Mouse (Mus musculus) testis, adult 2 months (tissue): ENCODE data around the gene Loxl3. TPM values are rescaled to one million over a fixed set of nuclear protein-coding genes. Genes with fewer than 3 reads are reported as not detected.

ENCODE experiments used
- H3K27ac ChIP-seq: fragments of 200-500 bp; 2 replicates; pipeline ENCODE4 v1.5.1; 2012; ENCODE audit warnings: low read depth, low read length; ENCODE audit not compliant: control insufficient read depth, insufficient read depth
- H3K27me3 ChIP-seq: fragments of 200-500 bp; 2 replicates; pipeline ENCODE4 v1.6.1; 2012; ENCODE audit warnings: mild to moderate bottlenecking, low read length, moderate library complexity; ENCODE audit not compliant: control insufficient read depth, insufficient read depth
- H3K36me3 ChIP-seq: fragments of 200-500 bp; 2 replicates; pipeline ENCODE4 v1.6.1; 2012; ENCODE audit warnings: mild to moderate bottlenecking, low read length; ENCODE audit not compliant: control insufficient read depth, insufficient read depth
- H3K4me1 ChIP-seq: fragments of 200-500 bp; 2 replicates; pipeline ENCODE4 v1.6.1; 2012; ENCODE audit warnings: low read length; ENCODE audit not compliant: control insufficient read depth, insufficient read depth
- H3K4me3 ChIP-seq: fragments of 200-500 bp; 2 replicates; pipeline ENCODE4 v1.5.1; 2012; ENCODE audit warnings: low read depth, mild to moderate bottlenecking, low read length, moderate library complexity, mixed read lengths; ENCODE audit not compliant: control insufficient read depth
- CTCF ChIP-seq: fragments of 200-500 bp; IDR thresholded peaks from 2 replicates; pipeline ENCODE4 v1.5.1; 2012; ENCODE audit warnings: low read depth, mild to moderate bottlenecking, inconsistent platforms, low read length, moderate library complexity; ENCODE audit not compliant: control insufficient read depth, insufficient read depth, insufficient replicate concordance
- POLR2A ChIP-seq: fragments of 200-500 bp; IDR thresholded peaks from 2 replicates; pipeline ENCODE4 v1.6.1; 2012; ENCODE audit warnings: low read depth, mild to moderate bottlenecking, inconsistent platforms, low read length, moderate library complexity; ENCODE audit not compliant: control insufficient read depth
- polyA plus RNA-seq: library from polyadenylated mRNA; depleted of rRNA; stranded (reverse); fragments of >200 nt; gene quantifications from 2 replicates; pipeline ENCODE4 v1.2.3, GENCODE M21; 2012

Gene Loxl3
- polyA plus RNA-seq, 1 experiment = 1.3 TPM

DNA sequence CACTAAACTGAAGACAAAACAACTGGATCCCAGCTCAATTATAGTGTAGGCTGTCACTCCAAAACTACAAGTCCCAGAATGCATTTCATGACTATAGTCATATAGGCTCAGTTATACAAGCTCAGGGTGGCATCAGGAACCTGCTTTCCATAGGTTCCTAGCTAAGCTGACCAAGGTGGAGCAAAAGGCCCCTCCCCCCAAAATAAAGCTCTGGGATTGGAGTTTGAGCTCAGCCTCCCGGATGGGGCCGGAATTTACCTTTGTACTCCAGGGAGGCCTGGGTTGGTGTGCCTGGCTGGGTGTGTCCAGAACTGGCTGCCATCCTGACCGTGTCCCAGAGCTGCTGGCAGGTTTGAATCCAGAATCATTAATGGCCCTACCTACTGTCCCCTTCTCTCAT is 23.8 kb downstream of the Loxl3 start, which contains the start of gene Dqx1:
Gene Dqx1 (plus strand): TSS at position 55 of the 400 bp plus-strand sequence.
- H3K4me3 ChIP-seq = no peak within 1 kb of the TSS
- H3K4me1 ChIP-seq = peaks cover 12% of the 10 kb centered on the region
- TF ChIP-seq CTCF = no peak
- no peak for TF ChIP-seq POLR2A
- no peak within 1 kb of the TSS for H3K27ac ChIP-seq
- no peaks in the 10 kb centered on the region for H3K27me3 ChIP-seq
- no peaks in the 10 kb centered on the region for H3K36me3 ChIP-seq

DNA sequence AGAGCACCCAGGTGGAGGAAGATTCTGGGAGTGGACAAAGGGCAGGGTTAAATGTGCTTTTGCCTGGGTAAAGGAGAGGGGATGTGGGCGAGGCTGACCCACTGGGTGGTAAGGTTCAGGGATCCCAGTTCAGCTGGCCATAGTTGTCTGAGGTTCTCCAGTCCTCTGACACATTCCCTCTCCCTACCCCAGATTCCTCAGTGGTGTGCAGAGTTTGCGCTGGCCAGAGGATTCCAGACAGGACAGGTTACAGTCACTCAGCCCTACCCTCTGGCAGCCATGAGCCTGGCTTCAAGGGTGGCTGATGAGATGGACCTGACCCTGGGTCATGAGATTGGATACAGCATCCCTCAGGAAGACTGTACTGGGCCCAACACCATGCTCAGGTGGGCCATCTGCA is 24.8 kb downstream of the Loxl3 start:
- no peaks in the 10 kb centered on the region for H3K27me3 ChIP-seq
- TF ChIP-seq POLR2A (no peak), CTCF (no peak)
- peaks cover 5% of the 10 kb centered on the region for H3K4me1 ChIP-seq
- H3K36me3 ChIP-seq = no peaks in the 10 kb centered on the region
- no peak overlapping the region for H3K27ac ChIP-seq
- no peak overlapping the region for H3K4me3 ChIP-seq

DNA sequence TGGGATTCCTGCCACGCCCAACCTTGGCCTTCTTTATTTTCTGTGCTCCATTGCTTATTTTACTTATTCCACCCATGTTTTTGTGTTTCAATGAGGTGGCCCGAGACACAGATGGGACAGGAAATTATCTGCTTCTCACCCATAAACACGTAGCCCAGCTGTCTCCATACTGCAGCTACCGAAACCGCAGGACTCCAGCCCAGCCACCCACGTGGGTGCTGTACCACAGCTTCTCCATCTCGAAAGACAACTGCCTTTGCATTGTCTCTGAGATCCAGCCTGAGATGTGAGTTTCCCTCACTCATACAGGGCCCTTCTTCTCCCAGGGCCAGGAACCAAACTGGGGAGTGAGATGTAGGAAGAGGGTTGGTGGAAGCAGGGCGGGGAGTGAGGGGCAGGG is 32.0 kb downstream of the Loxl3 start:
- no peak overlapping the region for H3K4me3 ChIP-seq
- H3K27ac ChIP-seq = no peak overlapping the region
- peaks cover 2% of the 10 kb centered on the region; the same call in 1 of the 2 replicates for H3K27me3 ChIP-seq
- no peaks in the 10 kb centered on the region for H3K36me3 ChIP-seq
- H3K4me1 ChIP-seq = peaks cover 9% of the 10 kb centered on the region
- no peak for TF ChIP-seq CTCF
- TF ChIP-seq POLR2A = no peak

DNA sequence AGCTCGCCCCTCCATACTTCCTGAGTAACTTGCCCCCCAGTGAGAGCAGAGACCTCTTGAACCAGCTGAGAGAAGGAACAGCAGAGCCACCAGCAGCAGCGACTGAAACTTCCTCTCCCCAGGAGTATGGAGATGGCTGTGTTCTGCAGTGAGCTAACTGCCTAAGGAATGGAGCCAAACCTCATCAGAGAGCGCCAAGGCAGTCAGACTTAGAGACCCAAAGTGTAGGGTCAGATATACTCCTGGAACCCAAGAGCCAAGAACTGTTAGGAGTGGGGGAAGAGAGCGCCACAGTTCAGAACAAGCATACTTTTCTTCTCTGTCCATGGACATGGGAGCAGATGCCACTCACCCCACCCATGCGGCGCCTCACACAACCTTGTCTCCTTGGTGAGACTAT is 32.5 kb downstream of the Loxl3 start:
- H3K4me1 ChIP-seq = peaks cover 11% of the 10 kb centered on the region
- H3K27ac ChIP-seq = no peak overlapping the region
- no peak overlapping the region for H3K4me3 ChIP-seq
- peaks cover 3% of the 10 kb centered on the region; the same call in 1 of the 2 replicates for H3K27me3 ChIP-seq
- no peak for TF ChIP-seq CTCF
- TF ChIP-seq POLR2A = no peak
- H3K36me3 ChIP-seq = no peaks in the 10 kb centered on the region

DNA sequence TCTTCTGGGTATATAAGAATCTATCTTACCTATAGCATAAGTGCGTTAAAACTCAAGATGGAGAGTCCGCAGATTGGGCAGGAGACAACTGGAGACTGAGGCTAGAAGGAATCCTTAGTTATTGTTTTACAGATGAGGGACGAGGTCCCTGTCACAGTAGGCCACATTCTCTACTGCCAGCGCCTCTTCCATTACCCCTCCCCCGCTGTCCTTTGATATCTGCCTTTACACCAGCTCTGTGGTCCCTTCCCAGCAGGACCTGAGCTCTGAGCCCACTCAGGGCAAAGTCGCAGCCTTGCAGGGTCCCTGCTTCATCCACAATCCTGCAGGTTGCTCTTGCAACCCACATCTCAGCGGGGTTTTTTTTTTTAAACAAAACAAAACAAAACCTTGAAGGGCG is 34.2 kb downstream of the Loxl3 start:
- H3K4me1 ChIP-seq = peaks cover 12% of the 10 kb centered on the region
- TF ChIP-seq POLR2A (no peak), CTCF (no peak)
- peaks cover 3% of the 10 kb centered on the region; the same call in 1 of the 2 replicates for H3K27me3 ChIP-seq
- no peak overlapping the region for H3K27ac ChIP-seq
- H3K36me3 ChIP-seq = no peaks in the 10 kb centered on the region
- H3K4me3 ChIP-seq = no peak overlapping the region

DNA sequence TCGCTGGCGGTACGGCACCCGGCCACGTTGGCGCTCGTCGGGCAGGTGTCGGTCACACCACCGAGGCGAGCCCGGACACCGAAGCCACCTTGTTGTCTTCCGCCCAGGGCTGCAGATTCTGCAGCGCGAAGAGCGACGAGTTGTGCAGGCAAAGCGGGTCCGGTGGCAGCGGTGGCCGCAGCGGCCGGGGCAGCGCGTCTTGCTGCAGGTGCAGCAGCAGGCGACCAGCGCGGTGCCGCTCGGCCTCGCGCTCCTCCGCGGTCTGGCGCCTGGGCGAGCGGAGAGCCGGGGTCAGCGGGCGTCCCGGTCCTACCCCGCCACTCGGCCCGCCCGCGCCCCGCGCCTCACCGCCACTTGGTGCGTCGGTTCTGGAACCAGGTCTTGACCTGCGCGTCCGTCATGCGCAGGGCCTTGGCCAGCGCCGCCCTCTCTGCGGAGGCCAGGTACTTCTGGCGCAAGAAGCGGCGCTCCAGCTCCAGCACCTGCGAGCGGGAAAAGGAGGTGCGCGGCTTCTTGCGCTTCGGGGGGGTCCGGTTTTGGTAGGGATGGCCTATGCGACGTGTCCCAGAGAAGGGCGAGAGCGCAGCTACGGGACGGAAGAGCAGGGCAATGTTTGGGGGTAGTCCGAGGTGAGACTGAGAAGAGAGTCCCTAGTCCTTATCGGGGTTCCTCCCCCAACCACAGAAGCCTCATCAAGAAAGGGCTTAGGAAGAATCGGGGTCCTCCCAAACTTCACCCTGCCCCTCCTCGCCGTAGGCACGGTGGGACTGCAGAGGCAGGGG is 34.9 kb downstream of the Loxl3 start:
- H3K36me3 ChIP-seq = no peaks in the 10 kb centered on the region
- H3K4me1 ChIP-seq = peaks cover 12% of the 10 kb centered on the region
- no peak overlapping the region for H3K27ac ChIP-seq
- no peak for TF ChIP-seq CTCF
- no peak for TF ChIP-seq POLR2A
- H3K4me3 ChIP-seq = no peak overlapping the region; the same call in 1 of the 2 replicates
- peaks cover 3% of the 10 kb centered on the region; the same call in 1 of the 2 replicates for H3K27me3 ChIP-seq

DNA sequence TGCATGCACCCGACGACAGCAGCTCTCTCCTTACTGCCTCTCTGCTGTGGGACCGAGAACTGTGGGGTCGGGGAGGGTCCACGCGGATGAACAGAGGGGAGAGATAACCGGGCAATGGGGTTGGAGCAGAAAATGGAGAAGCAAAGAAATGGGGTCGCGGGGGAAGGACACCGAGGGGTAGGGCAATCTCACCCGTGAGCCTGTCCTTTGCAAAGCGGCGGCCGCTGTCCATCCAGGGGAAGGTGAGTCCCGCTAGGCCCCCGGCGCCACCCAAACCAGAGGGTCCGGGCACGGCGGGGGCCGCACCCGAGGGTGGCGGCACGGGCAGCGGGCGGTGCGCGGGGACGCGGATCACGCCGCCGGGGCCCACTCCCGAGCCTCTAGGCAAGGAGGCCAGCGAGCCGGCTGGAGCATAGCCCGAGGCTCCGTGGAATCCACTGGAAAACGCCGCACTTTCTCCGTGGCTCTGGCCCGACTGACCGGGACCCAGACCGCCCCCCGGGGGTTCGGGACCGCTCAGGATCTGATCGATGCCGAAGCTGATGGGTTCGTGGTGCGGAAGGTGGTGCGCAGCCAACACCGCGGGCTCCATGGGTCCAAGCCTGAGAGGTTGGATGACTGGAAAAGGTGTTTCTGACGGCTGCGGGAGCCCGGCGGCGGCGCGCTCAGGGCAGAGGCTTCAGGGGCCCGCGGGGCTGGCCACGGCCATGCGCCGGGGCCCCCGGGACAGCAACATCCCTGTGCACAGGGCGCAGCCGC is 35.7 kb downstream of the Loxl3 start:
- no peak for TF ChIP-seq POLR2A
- H3K27ac ChIP-seq = no peak overlapping the region
- H3K4me3 ChIP-seq = peak overlapping the region; percentile 6; the same call in 1 of the 2 replicates
- H3K36me3 ChIP-seq = no peaks in the 10 kb centered on the region
- peaks cover 3% of the 10 kb centered on the region; the same call in 1 of the 2 replicates for H3K27me3 ChIP-seq
- peaks cover 12% of the 10 kb centered on the region for H3K4me1 ChIP-seq
